Mouse (Mus musculus) bone marrow, adult 2 months (tissue): ENCODE measurements at regions not wholly inside any gene's neighbourhood (a gene's known extent, or its start where the extent isn't known, plus 50 kb on each side); places are given as distances from the start of the nearest gene placed in this dataset.

ENCODE experiments used
- CTCF ChIP-seq: fragments of 200-500 bp; IDR thresholded peaks from 2 replicates; pipeline ENCODE4 v1.5.1; 2011; ENCODE audit warnings: low read length, control low read depth; ENCODE audit not compliant: control insufficient read depth, insufficient read depth
- POLR2A ChIP-seq: fragments of 200-500 bp; IDR thresholded peaks from 2 replicates; pipeline ENCODE4 v1.6.1; 2011; ENCODE audit warnings: low read depth, mild to moderate bottlenecking, control low read depth, low read length, borderline replicate concordance; ENCODE audit not compliant: control insufficient read depth

DNA sequence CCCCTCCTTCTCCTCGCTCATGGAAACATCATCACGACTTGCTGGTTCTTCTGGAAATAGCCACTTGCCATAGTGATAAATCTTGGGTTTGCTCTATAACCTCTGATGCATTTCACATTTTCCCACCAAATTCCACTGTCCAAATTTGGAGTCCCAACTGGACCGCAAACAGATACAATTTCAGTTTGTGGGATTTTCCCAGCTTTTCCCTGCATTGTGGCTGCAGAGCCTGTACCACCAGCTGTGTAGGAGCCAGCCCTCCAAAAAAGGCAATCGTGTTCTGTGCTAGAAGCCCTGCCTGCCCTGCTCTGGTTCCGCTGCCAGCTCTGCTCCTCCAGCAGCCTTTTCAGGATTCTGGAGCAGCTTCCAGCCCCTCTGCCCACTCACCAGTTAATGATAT is 291.4 kb downstream of the Gsdmc2 start:
- TF ChIP-seq POLR2A: no peak
- no peak for TF ChIP-seq CTCF
